21 mouse cellular contexts compared by ENCODE assay signal in the genomic region with DNA sequence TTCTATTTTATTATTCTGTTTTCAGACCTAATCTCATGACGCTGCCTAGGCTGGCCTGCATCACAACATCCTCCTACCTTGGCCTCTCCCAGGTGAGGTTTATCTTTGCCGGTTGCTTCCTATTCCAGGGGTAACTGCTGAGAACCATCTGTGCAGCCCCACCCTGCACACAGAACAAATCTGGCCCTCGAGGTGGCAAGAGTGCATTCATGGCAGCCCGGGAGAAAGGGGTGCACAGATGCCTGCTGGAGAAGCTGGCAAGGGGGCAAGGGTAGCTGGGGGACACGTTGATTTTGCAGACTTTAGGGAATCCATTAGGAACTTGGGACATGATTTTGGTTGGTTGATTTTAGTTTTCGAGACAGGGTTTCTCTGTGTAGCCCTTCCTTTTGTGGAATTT. TPM values are rescaled to one million over a fixed set of nuclear protein-coding genes. Genes with fewer than 3 reads are reported as not detected.
DNase-seq lines count a peak whose midpoint lies in the region; ATAC-seq lines count a peak whose summit lies in the region.
"Had no signal": no experiment of that assay in that cellular context is flagged by ENCODE, and none has a peak within 500 bp of the region (broad histone marks: within the 10 kb centered on the region; RNA-seq: fewer than 3 reads in every experiment).

No protein-coding gene starts in this region.

- DNase-seq in heart, postnatal 4 days = peak; percentile 2
- DNase-seq in heart, postnatal 25 days (ENCODE audit: low spot score) = no peak
- peak; percentile 74 for DNase-seq in midbrain, embryonic 11.5 days (ENCODE audit: low spot score, missing footprints)
- DNase-seq in midbrain, embryonic 10.5 days (ENCODE audit: low spot score) = no peak
- peak; percentile 3 for DNase-seq in testis, postnatal 14 days (ENCODE audit: low spot score)
- DNase-seq in testis, postnatal 10 days (ENCODE audit: low spot score) = no peak
- DNase-seq in right cerebral cortex, postnatal 4 days = peak; percentile 9
- DNase-seq: adrenal gland, postnatal 25 days; cerebellum, adult 2 months; embryo, embryonic 11 days; heart, adult 18-20 months; heart, postnatal 36 days had no signal

- no peaks in the 10 kb centered on the region for H3K36me3 ChIP-seq in midbrain, embryonic 11.5 days (ENCODE audit: control insufficient read depth, insufficient read depth, low read length)
- no peaks in the 10 kb centered on the region for H3K36me3 ChIP-seq in midbrain, embryonic 10.5 days
- H3K36me3 ChIP-seq: embryonic facial prominence, embryonic 15.5 days; forebrain, embryonic 10.5 days; heart, embryonic 12.5 days had no signal

- peaks cover 57% of the 10 kb centered on the region for H3K27me3 ChIP-seq in midbrain, embryonic 11.5 days (ENCODE audit: control insufficient read depth, insufficient read depth, low read length)
- H3K27me3 ChIP-seq in midbrain, embryonic 10.5 days (ENCODE audit: low read depth, poor library complexity, severe bottlenecking) = peaks cover 100% of the 10 kb centered on the region

- H3K4me3 ChIP-seq in midbrain, embryonic 11.5 days (ENCODE audit: low read depth, low read length) = no peak overlapping the region
- H3K4me3 ChIP-seq in midbrain, embryonic 10.5 days = no peak overlapping the region
- H3K4me3 ChIP-seq: embryonic facial prominence, embryonic 15.5 days; erythroblast, embryonic 14.5 days; forebrain, embryonic 10.5 days; heart, embryonic 12.5 days; hindbrain, embryonic 12.5 days had no signal

- no peak overlapping the region for H3K4me2 ChIP-seq in midbrain, embryonic 11.5 days
- H3K4me2 ChIP-seq: embryonic facial prominence, embryonic 15.5 days; heart, embryonic 12.5 days; hindbrain, embryonic 12.5 days had no signal

- no peak overlapping the region for H3K27ac ChIP-seq in midbrain, embryonic 11.5 days (ENCODE audit: low read depth, low read length)
- no peak overlapping the region for H3K27ac ChIP-seq in midbrain, embryonic 10.5 days (replicated peaks)
- H3K27ac ChIP-seq: embryonic facial prominence, embryonic 15.5 days; forebrain, embryonic 10.5 days; hindbrain, embryonic 12.5 days had no signal

- no peaks in the 10 kb centered on the region for H3K4me1 ChIP-seq in midbrain, embryonic 11.5 days (ENCODE audit: control insufficient read depth, insufficient read depth, low read length)
- H3K4me1 ChIP-seq in midbrain, embryonic 10.5 days = peaks cover 14% of the 10 kb centered on the region
- H3K4me1 ChIP-seq: heart, embryonic 12.5 days; hindbrain, embryonic 12.5 days had no signal

- H3K9me3 ChIP-seq in midbrain, embryonic 11.5 days (ENCODE audit: control insufficient read depth, low read length) = no peaks in the 10 kb centered on the region
- no peaks in the 10 kb centered on the region for H3K9me3 ChIP-seq in midbrain, embryonic 10.5 days (replicated peaks)
- H3K9me3 ChIP-seq: embryonic facial prominence, embryonic 15.5 days; forebrain, embryonic 10.5 days; heart, embryonic 12.5 days; hindbrain, embryonic 12.5 days had no signal

- intact Hi-C loops in heart, postnatal 25 days (cut with DNase I) = no loop called here

- H3K9ac ChIP-seq in midbrain, embryonic 11.5 days (ENCODE audit: low read length) = no peak overlapping the region
- H3K9ac ChIP-seq: embryonic facial prominence, embryonic 15.5 days; heart, embryonic 12.5 days; hindbrain, embryonic 12.5 days had no signal

- ATAC-seq in midbrain, embryonic 11.5 days (ENCODE audit: low FRiP score) = no peak
- ATAC-seq: activated CD4-positive, CD25-positive, alpha-beta regulatory T cell, adult 4 months; forebrain, embryonic 14.5 days; hindbrain, embryonic 16.5 days; Patski had no signal

- WGBS in midbrain, embryonic 11.5 days = 86% methylated on average over 6 of the region's 6 CpGs
- 85% methylated on average over 6 of the region's 6 CpGs for WGBS in midbrain, embryonic 10.5 days

RNA-seq across cellular contexts. Expression of gene Nfic, which starts 2.8 kb away (rescaled TPM):
- total RNA-seq in heart, postnatal 4 days (2021) = 100 to 1,000 TPM; 125 to 130 TPM
- total RNA-seq in heart, postnatal 25 days (2021) = 100 to 1,000 TPM; 110 to 130 TPM
- polyA plus RNA-seq in midbrain, embryonic 11.5 days (2014; fragmentation: Nextera tagmentation; extraction: Ambion mirVana) = 6.6 and 6.9 TPM in 2 replicates
- 8.7 and 11.7 TPM in 2 replicates for polyA plus RNA-seq in midbrain, embryonic 10.5 days (2016; fragmentation: Nextera tagmentation; extraction: Ambion mirVana)

RNA-seq across cellular contexts. Expression of gene Celf5, which starts 24.2 kb away (rescaled TPM):
- total RNA-seq in heart, postnatal 4 days (2021) = under 1 TPM; 0.09 to 0.33 TPM
- total RNA-seq in heart, postnatal 25 days (2021) = under 1 TPM; 0.17 to 0.47 TPM
- polyA plus RNA-seq in midbrain, embryonic 11.5 days (2014; fragmentation: Nextera tagmentation; extraction: Ambion mirVana) = 10.0 and 13.1 TPM in 2 replicates
- polyA plus RNA-seq in midbrain, embryonic 10.5 days (2016; fragmentation: Nextera tagmentation; extraction: Ambion mirVana) = 5.0 and 10.8 TPM in 2 replicates
- polyA plus RNA-seq: erythroblast, embryonic 14.5 days had no signal

RNA-seq across cellular contexts. Expression of gene Ncln, which starts 37.9 kb away (rescaled TPM):
- total RNA-seq in heart, postnatal 4 days (2021) = 10 to 100 TPM; 57.1 to 62.3 TPM
- 10 to 100 TPM; 65.3 to 65.6 TPM for total RNA-seq in heart, postnatal 25 days (2021)
- 40.4 and 44.5 TPM in 2 replicates for polyA plus RNA-seq in midbrain, embryonic 11.5 days (2014; fragmentation: Nextera tagmentation; extraction: Ambion mirVana)
- 84.5 and 87.5 TPM in 2 replicates for polyA plus RNA-seq in midbrain, embryonic 10.5 days (2016; fragmentation: Nextera tagmentation; extraction: Ambion mirVana)

RNA-seq across cellular contexts. Expression of gene S1pr4, which starts 41.7 kb away (rescaled TPM):
- total RNA-seq in heart, postnatal 4 days (2021) = under 1 TPM; 0.50 to 0.57 TPM
- total RNA-seq in heart, postnatal 25 days (2021) = 1 to 10 TPM; 1.0 to 1.1 TPM
- polyA plus RNA-seq in midbrain, embryonic 11.5 days (2014; fragmentation: Nextera tagmentation; extraction: Ambion mirVana) = 0.37 and 0.43 TPM in 2 replicates
- 0.37 and 0.89 TPM in 2 replicates for polyA plus RNA-seq in midbrain, embryonic 10.5 days (2016; fragmentation: Nextera tagmentation; extraction: Ambion mirVana)

Comparison
In these comparisons a context has a peak if more than half of its experiments do, and no peak if none do; other contexts are left out.
1. DNase-seq: peak in heart, postnatal 4 days (single experiment), midbrain, embryonic 11.5 days (single experiment), testis, postnatal 14 days (single experiment) and right cerebral cortex, postnatal 4 days (single experiment); none in heart, postnatal 25 days (single experiment), midbrain, embryonic 10.5 days (single experiment) and testis, postnatal 10 days (single experiment).